Comparison of ENCODE assay signal across 26 mouse cellular contexts in the genomic region with DNA sequence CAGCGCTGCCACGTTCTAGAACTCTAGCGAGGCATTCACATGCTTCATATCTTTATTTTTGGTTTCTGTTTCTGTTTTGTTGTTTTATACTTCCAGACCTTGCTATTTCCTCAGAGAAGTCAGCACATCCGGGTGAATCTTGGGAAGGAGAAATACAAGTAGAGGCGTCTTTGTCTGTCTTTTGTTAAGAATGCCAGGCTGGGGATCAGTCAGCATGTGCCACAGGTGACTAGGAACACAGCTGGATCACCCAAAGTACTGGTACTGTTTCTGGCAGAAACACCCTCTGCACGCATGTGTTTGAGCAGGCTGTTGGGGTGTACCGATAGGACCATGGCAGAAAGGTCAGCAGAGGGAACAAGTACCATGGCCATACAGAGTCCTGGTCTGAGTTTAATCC.
DNase-seq lines count a peak whose midpoint lies in the region; ATAC-seq and TF ChIP-seq lines count a peak whose summit lies in the region.
"Had no signal": no experiment of that assay in that cellular context is flagged by ENCODE, and none has a peak within 500 bp of the region (broad histone marks: within the 10 kb centered on the region; RNA-seq: fewer than 3 reads in every experiment).

No protein-coding gene starts in this region.

- no peak for TF ChIP-seq EP300 in heart, adult 2 months (IDR thresholded peaks at IDR 0.05; ENCODE audit: insufficient read depth, low read depth, low read length)
- TF ChIP-seq EP300 in liver, postnatal 0 days (IDR thresholded peaks at IDR 0.05; ENCODE audit: low read depth): no peak

- no peak for TF ChIP-seq CTCF in heart, adult 2 months (IDR thresholded peaks at IDR 0.05)
- TF ChIP-seq CTCF in liver, adult 2 months (IDR thresholded peaks at IDR 0.05; ENCODE audit: low read depth, low read length): no peak
- TF ChIP-seq CTCF in liver, postnatal 0 days (IDR thresholded peaks at IDR 0.05; ENCODE audit: low read depth): no peak

- DNase-seq in heart, adult 2 months: no peak
- DNase-seq in heart, adult 9 months (ENCODE audit: low spot score in 2 of 2): no peak
- peak; percentile 63 for DNase-seq in liver, adult 2 months (ENCODE audit: extremely low read depth, low read depth, low spot score)
- peak; percentile 38 for DNase-seq in induced T-regulatory cell, adult 2 months (ENCODE audit: low read depth)
- DNase-seq in liver, postnatal 0 days: no peak
- DNase-seq in urinary bladder, adult 18-20 months (ENCODE audit: low spot score in 2 of 2): no peak
- DNase-seq: adrenal gland, postnatal 36 days; B cell, adult 2 months; cerebellum, adult 9-10 months; forebrain, postnatal 0 days; gastrocnemius, postnatal 25 days; kidney, postnatal 25 days; lung, embryonic 14.5 days; thymus, adult 2 months; thymus, postnatal 4 days had no signal

- WGBS in heart, adult 2 months: 55% methylated on average over 7 of the region's 7 CpGs
- 13% methylated on average over 7 of the region's 7 CpGs for WGBS in liver, adult 2 months
- WGBS in liver, embryonic 12.5 days (ENCODE audit: insufficient replicate concordance): 85% methylated on average over 7 of the region's 7 CpGs
- WGBS in liver, postnatal 0 days (ENCODE audit: insufficient replicate concordance): 62% methylated on average over 7 of the region's 7 CpGs

- H3K9ac ChIP-seq in heart, adult 2 months (ENCODE audit: low read depth, low read length): no peak overlapping the region
- peak overlapping the region; percentile 20 for H3K9ac ChIP-seq in liver, adult 2 months (ENCODE audit: low read depth, low read length)
- H3K9ac ChIP-seq in liver, embryonic 12.5 days: no peak overlapping the region
- peak overlapping the region; percentile 27; the same call in 1 of the 2 replicates for H3K9ac ChIP-seq in liver, postnatal 0 days (replicated peaks)
- H3K9ac ChIP-seq: forebrain, postnatal 0 days; lung, embryonic 14.5 days; midbrain, embryonic 13.5 days had no signal

- no peak for TF ChIP-seq POLR2A in heart, adult 2 months (IDR thresholded peaks at IDR 0.05; ENCODE audit: insufficient read depth, low read depth, low read length)
- TF ChIP-seq POLR2A in liver, adult 2 months (IDR thresholded peaks at IDR 0.05; ENCODE audit: extremely low read depth, insufficient read depth, low read length): no peak

- H3K27ac ChIP-seq in heart, adult 2 months: peak overlapping the region; percentile 34; the same call in 1 of the 2 replicates
- peak overlapping the region; percentile 89 for H3K27ac ChIP-seq in liver, adult 2 months (replicated peaks; ENCODE audit: insufficient read depth, low read depth, low read length)
- H3K27ac ChIP-seq in liver, embryonic 12.5 days: no peak overlapping the region
- H3K27ac ChIP-seq in liver, postnatal 0 days (ENCODE audit: low read depth): peak overlapping the region; percentile 92
- H3K27ac ChIP-seq: embryonic facial prominence, embryonic 10.5 days; heart, embryonic 10.5 days; limb, embryonic 10.5 days; midbrain, embryonic 13.5 days; stomach, postnatal 0 days had no signal

- no peak overlapping the region for H3K4me3 ChIP-seq in heart, adult 2 months
- H3K4me3 ChIP-seq in liver, adult 2 months (ENCODE audit: insufficient read depth, low read depth, low read length): no peak overlapping the region
- H3K4me3 ChIP-seq in liver, embryonic 12.5 days: no peak overlapping the region
- H3K4me3 ChIP-seq in liver, postnatal 0 days (ENCODE audit: low read depth, low read length): no peak overlapping the region
- H3K4me3 ChIP-seq: embryonic facial prominence, embryonic 10.5 days; heart, embryonic 10.5 days; limb, embryonic 10.5 days; megakaryocyte, embryonic 14.5 days; midbrain, embryonic 13.5 days had no signal

- no peaks in the 10 kb centered on the region for H3K9me3 ChIP-seq in liver, embryonic 12.5 days (replicated peaks)
- H3K9me3 ChIP-seq in liver, postnatal 0 days (ENCODE audit: low read length): no peaks in the 10 kb centered on the region
- H3K9me3 ChIP-seq: embryonic facial prominence, embryonic 10.5 days; G1E; heart, embryonic 10.5 days; limb, embryonic 10.5 days; megakaryocyte, embryonic 14.5 days; midbrain, embryonic 13.5 days had no signal

- peaks cover 12% of the 10 kb centered on the region for H3K36me3 ChIP-seq in heart, adult 2 months (ENCODE audit: control insufficient read depth, insufficient read depth, low read length)
- no peaks in the 10 kb centered on the region for H3K36me3 ChIP-seq in liver, adult 2 months (ENCODE audit: control insufficient read depth, insufficient read depth, low read length)
- H3K36me3 ChIP-seq in liver, embryonic 12.5 days: peaks cover 67% of the 10 kb centered on the region
- H3K36me3 ChIP-seq in liver, postnatal 0 days (replicated peaks; ENCODE audit: insufficient read depth, low read length): peaks cover 2% of the 10 kb centered on the region

- no peaks in the 10 kb centered on the region for H3K79me2 ChIP-seq in heart, adult 2 months (replicated peaks; ENCODE audit: control insufficient read depth, insufficient read depth, low read length)
- H3K79me2 ChIP-seq in liver, adult 2 months (ENCODE audit: control insufficient read depth, insufficient read depth, low read length): no peaks in the 10 kb centered on the region; the same call in 1 of the 2 replicates

- no peak for ATAC-seq in liver, embryonic 12.5 days
- ATAC-seq in liver, postnatal 0 days: no peak
- ATAC-seq: forebrain, postnatal 0 days; hindbrain, embryonic 16.5 days; midbrain, embryonic 13.5 days; Patski had no signal

- H3K4me2 ChIP-seq in liver, embryonic 12.5 days: no peak overlapping the region
- H3K4me2 ChIP-seq in liver, postnatal 0 days (ENCODE audit: low read depth, low read length): peak overlapping the region; percentile 58
- H3K4me2 ChIP-seq: lung, embryonic 14.5 days; midbrain, embryonic 13.5 days had no signal

- no peaks in the 10 kb centered on the region for H3K27me3 ChIP-seq in heart, adult 2 months (ENCODE audit: control insufficient read depth, insufficient read depth, low read length)
- no peaks in the 10 kb centered on the region for H3K27me3 ChIP-seq in liver, adult 2 months (ENCODE audit: control insufficient read depth, insufficient read depth, low read length)
- no peaks in the 10 kb centered on the region for H3K27me3 ChIP-seq in liver, embryonic 12.5 days (replicated peaks)
- no peaks in the 10 kb centered on the region for H3K27me3 ChIP-seq in liver, postnatal 0 days (ENCODE audit: insufficient read depth, low read length)
- H3K27me3 ChIP-seq: CH12.LX; megakaryocyte, embryonic 14.5 days; midbrain, embryonic 13.5 days; Patski had no signal

- H3K4me1 ChIP-seq in heart, adult 2 months (ENCODE audit: control insufficient read depth, insufficient read depth, low read length): peaks cover 27% of the 10 kb centered on the region
- peaks cover 36% of the 10 kb centered on the region for H3K4me1 ChIP-seq in liver, adult 2 months (ENCODE audit: control insufficient read depth, insufficient read depth, low read length)
- peaks cover 24% of the 10 kb centered on the region for H3K4me1 ChIP-seq in liver, embryonic 12.5 days
- H3K4me1 ChIP-seq in liver, postnatal 0 days (ENCODE audit: insufficient read depth): peaks cover 23% of the 10 kb centered on the region
- H3K4me1 ChIP-seq: embryonic facial prominence, embryonic 10.5 days; limb, embryonic 10.5 days had no signal

- intact Hi-C loops in heart, adult 2 months (cut with DNase I): no loop called here

Comparison
In these comparisons a context has a peak if more than half of its experiments do, and no peak if none do; other contexts are left out.
1. DNase-seq: peak in liver, adult 2 months (single experiment) and induced T-regulatory cell, adult 2 months (single experiment); none in heart, adult 2 months (0 of 2), heart, adult 9 months (0 of 2), liver, postnatal 0 days (single experiment) and urinary bladder, adult 18-20 months (0 of 2).
2. H3K9ac ChIP-seq: peak in liver, adult 2 months (single experiment) and liver, postnatal 0 days (single experiment); none in heart, adult 2 months (single experiment) and liver, embryonic 12.5 days (single experiment).